Mouse (Mus musculus): ENCODE data around the gene Pef1.

DNA sequence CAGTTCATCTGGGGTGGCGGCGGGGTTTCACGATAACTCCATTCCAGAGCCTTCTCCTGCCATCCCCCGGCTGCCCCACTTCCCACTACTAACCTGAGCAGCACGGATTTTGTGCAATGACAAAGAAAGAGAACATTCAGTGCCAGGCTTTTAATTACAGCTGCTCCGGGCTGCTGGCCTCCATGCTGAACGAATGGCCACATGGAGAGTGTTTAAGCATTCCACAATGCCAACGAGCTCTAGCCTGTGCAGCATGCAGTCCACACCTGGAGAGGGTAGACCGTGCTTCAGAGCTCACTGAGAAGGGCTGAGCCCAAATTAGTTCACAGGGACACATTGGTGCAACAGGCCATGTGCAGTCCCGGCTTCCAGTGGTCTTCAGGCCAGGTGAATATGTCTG is 27.7 kb downstream of the Pef1 start:
- TF ChIP-seq CTCF (IDR thresholded peaks at IDR 0.05; ENCODE audit: low read depth) (no peak), EP300 (IDR thresholded peaks at IDR 0.05; ENCODE audit: low read depth) (no peak)
